Mouse (Mus musculus) cerebellum, adult 2 months (tissue): ENCODE measurements at regions not wholly inside any gene's neighbourhood (a gene's known extent, or its start where the extent isn't known, plus 50 kb on each side); places are given as distances from the start of the nearest gene placed in this dataset.

ENCODE experiments used
- CTCF ChIP-seq: fragments of 200-500 bp; IDR thresholded peaks from 2 replicates; pipeline ENCODE4 v1.5.1; 2011; ENCODE audit warnings: low read depth, mild to moderate bottlenecking, control low read depth, low read length, moderate library complexity, borderline replicate concordance; ENCODE audit not compliant: insufficient read depth
- POLR2A ChIP-seq: fragments of 200-500 bp; IDR thresholded peaks from 2 replicates; pipeline ENCODE4 v1.6.1; 2011; ENCODE audit warnings: low read length, control low read depth, borderline replicate concordance; ENCODE audit not compliant: insufficient read depth

GRCm38 (mm10) chr1:148917062-148917461, 1044.0 kb downstream of the Pla2g4a start:
- TF ChIP-seq CTCF: no peak
- no peak for TF ChIP-seq POLR2A
